Mouse (Mus musculus) limb, embryonic 13.5 days (tissue): ENCODE measurements at regions not wholly inside any gene's neighbourhood (a gene's known extent, or its start where the extent isn't known, plus 50 kb on each side); places are given as distances from the start of the nearest gene placed in this dataset.
"Not testable (repeated sequence)": the region's sequence is repeated elsewhere in the genome, so short reads cannot be mapped to it uniquely, and the experiment has no call there.

Experiments
- ATAC-seq: fragments of 200-750 bp; cut with Nextera tagmentation; 2 replicates; pipeline ENCODE4 v1.8.0; 2017; ENCODE audit warnings: low read depth, moderate number of reproducible peaks, moderate TSS enrichment; ENCODE audit not compliant: low FRiP score
- H3K27ac ChIP-seq: fragments of 300-500 bp; sonication (generic); 2 replicates; pipeline ENCODE4 v1.5.1; 2015; ENCODE audit warnings: inconsistent platforms, mild to moderate bottlenecking, moderate library complexity
- H3K27me3 ChIP-seq: fragments of 300-500 bp; sonication (generic); 2 replicates; pipeline ENCODE4 v1.6.1; 2015; ENCODE audit warnings: mild to moderate bottlenecking, inconsistent platforms
- H3K36me3 ChIP-seq: fragments of 300-500 bp; sonication (generic); 2 replicates; pipeline ENCODE4 v1.6.1; 2015; ENCODE audit warnings: inconsistent platforms, mild to moderate bottlenecking, moderate library complexity
- H3K4me1 ChIP-seq: fragments of 300-500 bp; sonication (generic); 2 replicates; pipeline ENCODE4 v1.6.1; 2015; ENCODE audit warnings: inconsistent platforms
- H3K4me2 ChIP-seq: fragments of 300-500 bp; sonication (generic); replicated peaks from 2 replicates; pipeline ENCODE4 v1.6.1; 2015; ENCODE audit warnings: inconsistent platforms, mild to moderate bottlenecking, moderate library complexity
- H3K4me3 ChIP-seq: fragments of 300-500 bp; sonication (generic); 2 replicates; pipeline ENCODE4 v1.5.1; 2015; ENCODE audit warnings: moderate library complexity, mild to moderate bottlenecking, inconsistent platforms
- H3K9ac ChIP-seq: fragments of 300-500 bp; sonication (generic); 2 replicates; pipeline ENCODE4 v1.6.1; 2015; ENCODE audit warnings: mild to moderate bottlenecking, inconsistent platforms
- H3K9me3 ChIP-seq: fragments of 300-500 bp; sonication (generic); 2 replicates; pipeline ENCODE4 v1.6.1; 2016; ENCODE audit warnings: inconsistent platforms
- WGBS: fragments of 180-500 bp; shearing (Covaris S2); methylation state at CpG from one replicate; pipeline ENCODE4 v1.1.7; 2015; 5-methylcytosine and 5-hydroxymethylcytosine counted together

GRCm38 (mm10) chr12:77097831-77098230, 135.8 kb upstream of the Max start:
- Histone ChIP-seq H3K27ac (no peak overlapping the region), H3K9ac (no peak overlapping the region), H3K4me2 (no peak overlapping the region), H3K4me3 (no peak overlapping the region), H3K9me3 (no peaks in the 10 kb centered on the region), H3K36me3 (no peaks in the 10 kb centered on the region), H3K4me1 (no peaks in the 10 kb centered on the region), H3K27me3 (no peaks in the 10 kb centered on the region)
- ATAC-seq, result no peak
- WGBS, result 92% methylated on average over 2 of the region's 2 CpGs

DNA sequence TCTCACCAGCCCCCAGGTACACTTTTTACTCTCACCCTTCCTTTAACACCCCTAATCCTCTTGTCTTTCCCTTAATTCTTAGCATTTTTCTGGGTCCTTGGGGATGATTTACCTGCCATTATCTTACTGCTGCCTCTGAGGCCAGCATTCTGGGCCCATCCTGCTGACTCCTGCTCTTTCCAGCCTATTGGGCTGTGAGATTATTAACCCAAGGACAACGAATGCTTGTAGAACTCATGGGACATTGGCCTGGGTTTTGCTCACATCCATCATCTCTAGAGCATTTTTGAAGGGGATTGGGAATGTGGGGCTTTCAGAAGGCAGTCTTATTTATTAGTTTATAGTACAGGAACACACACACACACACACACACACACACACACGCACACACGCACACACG, 134.5 kb upstream of the Max start:
- ATAC-seq, result no peak
- H3K4me1 ChIP-seq, result no peaks in the 10 kb centered on the region
- 90% methylated on average over 4 of the region's 4 CpGs for WGBS

GRCm38 (mm10) chr12:77094999-77095915, 133.3 kb upstream of the Max start:
- 75% methylated on average over 3 of the region's 3 CpGs for WGBS
- Histone ChIP-seq H3K4me2 (no peak overlapping the region), H3K4me1 (no peaks in the 10 kb centered on the region), H3K9ac (no peak overlapping the region), H3K9me3 (no peaks in the 10 kb centered on the region), H3K27me3 (no peaks in the 10 kb centered on the region), H3K27ac (no peak overlapping the region), H3K4me3 (no peak overlapping the region), H3K36me3 (no peaks in the 10 kb centered on the region)
- no peak for ATAC-seq

More for the DNA sequence above, 134.5 kb upstream of the Max start:
- Histone ChIP-seq H3K27me3 (no peaks in the 10 kb centered on the region), H3K4me2 (no peak overlapping the region), H3K36me3 (no peaks in the 10 kb centered on the region), H3K27ac (no peak overlapping the region), H3K4me3 (no peak overlapping the region), H3K9me3 (no peaks in the 10 kb centered on the region), H3K9ac (no peak overlapping the region)

DNA sequence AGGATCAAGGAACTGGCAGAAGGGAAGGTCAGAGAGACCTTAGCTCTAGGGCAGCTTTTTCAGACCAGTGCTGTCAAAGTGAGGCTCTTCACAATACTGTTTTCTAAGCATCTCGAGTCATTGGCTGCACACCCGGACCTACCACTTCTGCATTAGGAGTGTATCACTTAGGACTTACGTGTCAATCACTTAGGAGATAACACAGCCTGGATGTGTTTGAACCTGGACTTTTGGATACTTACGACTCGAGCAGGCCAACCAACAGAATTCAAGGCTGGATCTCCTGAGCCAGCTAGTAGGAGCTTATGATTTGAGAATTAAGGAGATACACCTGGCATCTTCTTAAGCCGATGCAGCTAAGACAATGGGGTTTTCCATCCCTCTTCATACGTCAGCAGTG, 132.2 kb upstream of the Max start:
- Histone ChIP-seq H3K27me3 (no peaks in the 10 kb centered on the region), H3K4me2 (no peak overlapping the region), H3K9ac (no peak overlapping the region), H3K36me3 (no peaks in the 10 kb centered on the region), H3K4me3 (no peak overlapping the region), H3K4me1 (no peaks in the 10 kb centered on the region), H3K27ac (no peak overlapping the region), H3K9me3 (no peaks in the 10 kb centered on the region)
- WGBS, result 89% methylated on average over 7 of the region's 7 CpGs
- no peak for ATAC-seq

DNA sequence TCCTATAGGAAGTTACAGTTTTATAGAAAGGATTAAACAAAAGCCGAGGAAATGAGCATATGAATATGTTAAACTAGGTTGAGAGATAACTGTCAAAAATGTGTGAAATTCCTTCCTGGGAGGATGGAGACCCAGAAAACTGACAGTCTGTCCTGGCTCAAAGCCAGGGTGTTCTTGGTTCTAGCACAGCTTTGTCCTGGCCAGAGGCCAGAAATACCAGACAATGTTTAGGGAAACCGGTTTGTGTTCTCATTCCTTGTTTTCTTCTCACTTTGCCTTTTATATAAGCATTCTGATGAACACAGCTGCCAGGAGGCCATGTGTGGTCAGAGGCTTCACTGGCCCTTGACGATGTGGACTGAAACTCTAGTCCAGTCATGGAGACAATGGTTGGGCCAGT, 130.7 kb upstream of the Max start:
- ATAC-seq, result no peak
- Histone ChIP-seq H3K36me3 (no peaks in the 10 kb centered on the region), H3K4me1 (no peaks in the 10 kb centered on the region), H3K27ac (no peak overlapping the region), H3K27me3 (no peaks in the 10 kb centered on the region), H3K4me3 (no peak overlapping the region), H3K9me3 (no peaks in the 10 kb centered on the region), H3K4me2 (no peak overlapping the region), H3K9ac (no peak overlapping the region)
- WGBS, result 48% methylated on average over 3 of the region's 3 CpGs

DNA sequence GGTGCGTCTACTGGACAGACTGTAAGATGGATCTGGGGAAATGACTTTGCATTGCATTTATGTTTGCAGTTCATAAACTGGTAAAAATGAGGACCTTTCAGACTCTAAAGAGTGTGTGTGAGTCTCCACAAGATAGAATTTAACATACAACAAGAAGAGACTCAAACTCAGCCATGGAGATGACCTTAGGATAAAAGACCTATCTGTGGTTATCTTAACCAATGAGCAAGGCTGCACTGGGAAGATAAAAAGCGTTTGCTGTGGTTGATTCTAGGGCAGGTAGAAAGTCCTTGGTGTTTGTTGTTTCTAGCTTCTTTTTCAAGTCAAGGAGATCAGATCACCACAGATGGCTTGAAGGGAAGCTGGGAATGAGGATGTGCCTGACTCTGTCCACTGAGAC, 130.1 kb upstream of the Max start:
- ATAC-seq, result no peak
- H3K4me3 ChIP-seq, result no peak overlapping the region
- H3K36me3 ChIP-seq, result no peaks in the 10 kb centered on the region
- H3K4me1 ChIP-seq, result no peaks in the 10 kb centered on the region
- no peaks in the 10 kb centered on the region for H3K9me3 ChIP-seq
- 85% methylated on average over 2 of the region's 2 CpGs for WGBS
- H3K27me3 ChIP-seq, result no peaks in the 10 kb centered on the region
- no peak overlapping the region for H3K9ac ChIP-seq
- H3K4me2 ChIP-seq, result no peak overlapping the region
- no peak overlapping the region for H3K27ac ChIP-seq

DNA sequence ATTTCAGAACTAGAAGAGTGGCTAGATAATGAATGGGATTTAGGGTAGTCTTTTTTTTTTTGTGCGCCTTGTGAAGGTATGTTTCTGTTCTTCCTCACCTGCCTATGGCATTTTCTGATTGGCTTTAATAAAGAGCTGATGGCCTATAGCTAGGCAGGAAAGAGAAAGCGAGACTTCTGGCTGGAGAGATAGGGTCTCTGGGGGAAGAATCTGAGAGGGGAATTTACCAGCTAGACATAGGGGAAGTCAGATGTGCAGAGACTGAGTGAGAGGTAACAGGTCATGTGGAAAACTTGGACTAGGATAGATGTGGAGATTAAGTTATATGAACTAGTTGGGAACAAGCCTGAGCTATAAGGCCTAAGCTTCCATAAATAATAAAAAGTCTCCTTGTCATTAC, 129.7 kb upstream of the Max start:
- no peaks in the 10 kb centered on the region for H3K4me1 ChIP-seq
- H3K9me3 ChIP-seq, result no peaks in the 10 kb centered on the region
- no peak overlapping the region for H3K4me3 ChIP-seq
- 88% methylated on average over 2 of the region's 2 CpGs for WGBS
- no peaks in the 10 kb centered on the region for H3K27me3 ChIP-seq
- no peak for ATAC-seq
- no peak overlapping the region for H3K9ac ChIP-seq
- H3K36me3 ChIP-seq, result no peaks in the 10 kb centered on the region
- H3K4me2 ChIP-seq, result no peak overlapping the region
- H3K27ac ChIP-seq, result no peak overlapping the region

DNA sequence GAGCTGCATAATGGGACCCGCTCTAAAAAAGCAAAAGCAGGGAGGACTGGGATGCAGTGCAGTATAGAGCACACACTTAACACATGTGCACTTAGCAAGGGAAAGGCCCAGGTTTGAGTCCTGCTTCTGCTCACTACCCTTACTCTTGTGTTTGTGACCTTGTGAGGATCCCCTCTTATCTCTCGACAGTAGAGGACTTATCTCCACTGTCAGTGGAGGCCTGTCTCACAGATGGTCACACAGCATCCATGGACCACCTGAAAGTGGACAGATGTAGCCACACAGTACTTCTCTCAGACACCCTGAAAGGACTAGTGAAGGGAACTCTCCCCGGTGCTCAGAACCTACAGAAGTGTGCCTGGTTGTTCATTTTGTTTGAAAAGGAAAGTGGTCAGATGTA, 128.5 kb upstream of the Max start:
- Histone ChIP-seq H3K9ac (no peak overlapping the region), H3K27ac (no peak overlapping the region)
- 90% methylated on average over 3 of the region's 3 CpGs for WGBS

GRCm38 (mm10) chr12:77089624-77090278, 127.8 kb upstream of the Max start:
- Histone ChIP-seq H3K27ac (no peak overlapping the region), H3K9ac (no peak overlapping the region), H3K9me3 (no peaks in the 10 kb centered on the region), H3K4me2 (no peak overlapping the region), H3K4me3 (no peak overlapping the region), H3K36me3 (no peaks in the 10 kb centered on the region), H3K4me1 (no peaks in the 10 kb centered on the region), H3K27me3 (no peaks in the 10 kb centered on the region)
- no peak for ATAC-seq
- whole genome bisulfite sequencing, result 80% methylated on average over 6 of the region's 6 CpGs

More for the DNA sequence above, 128.5 kb upstream of the Max start:
- H3K4me1 ChIP-seq, result no peaks in the 10 kb centered on the region
- no peak overlapping the region for H3K4me2 ChIP-seq
- no peaks in the 10 kb centered on the region for H3K9me3 ChIP-seq
- no peaks in the 10 kb centered on the region for H3K36me3 ChIP-seq
- no peaks in the 10 kb centered on the region for H3K27me3 ChIP-seq
- ATAC-seq, result no peak
- no peak overlapping the region for H3K4me3 ChIP-seq

- H3K4me3 ChIP-seq, result no peak overlapping the region
Measured at GRCm38 (mm10) chr12:77088452-77088851, 126.5 kb upstream of the Max start.

GRCm38 (mm10) chr12:77086931-77087330, 124.9 kb upstream of the Max start:
- not testable (repeated sequence) for H3K27ac ChIP-seq, ATAC-seq, H3K27me3 ChIP-seq, H3K9ac ChIP-seq, H3K4me2 ChIP-seq, H3K4me3 ChIP-seq, H3K36me3 ChIP-seq, H3K9me3 ChIP-seq, H3K4me1 ChIP-seq
- WGBS, result 91% methylated on average over 1 of the region's 1 CpGs

More at GRCm38 (mm10) chr12:77088452-77088851, 126.5 kb upstream of the Max start:
- WGBS, result 79% methylated on average over 2 of the region's 2 CpGs
- H3K27ac ChIP-seq, result no peak overlapping the region
- H3K4me2 ChIP-seq, result no peak overlapping the region
- H3K9ac ChIP-seq, result no peak overlapping the region
- no peaks in the 10 kb centered on the region for H3K27me3 ChIP-seq
- no peak for ATAC-seq
- no peaks in the 10 kb centered on the region for H3K9me3 ChIP-seq
- no peaks in the 10 kb centered on the region for H3K36me3 ChIP-seq
- H3K4me1 ChIP-seq, result no peaks in the 10 kb centered on the region

DNA sequence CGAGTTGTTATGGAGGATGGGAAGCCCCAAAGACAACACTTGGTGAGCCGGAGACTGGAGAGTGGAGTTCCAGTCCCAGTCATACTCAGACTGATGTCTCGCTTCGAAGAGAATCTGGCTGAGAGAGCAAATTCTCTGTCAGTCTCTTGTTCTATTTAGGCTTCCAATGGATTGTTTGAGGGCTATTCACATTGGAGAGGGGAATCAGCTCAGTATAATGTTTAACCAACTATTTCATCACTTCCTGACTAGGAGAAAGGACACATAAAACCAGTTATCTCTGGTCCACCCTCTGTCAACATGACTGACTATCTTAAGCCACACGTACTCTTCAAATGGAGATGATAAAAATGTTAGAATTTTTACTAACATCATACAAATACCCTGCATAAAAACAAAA, 123.9 kb upstream of the Max start:
- Histone ChIP-seq H3K36me3 (no peaks in the 10 kb centered on the region), H3K27ac (no peak overlapping the region), H3K27me3 (no peaks in the 10 kb centered on the region), H3K9ac (no peak overlapping the region), H3K9me3 (no peaks in the 10 kb centered on the region), H3K4me3 (no peak overlapping the region), H3K4me2 (no peak overlapping the region), H3K4me1 (no peaks in the 10 kb centered on the region)
- no peak for ATAC-seq
- 88% methylated on average over 5 of the region's 5 CpGs for WGBS
